Mouse (Mus musculus): ENCODE measurements around the gene Osmr.
"Not testable (repeated sequence)": the region's sequence is repeated elsewhere in the genome, so short reads cannot be mapped to it uniquely, and the experiment has no call there.

Osmr gene

DNA sequence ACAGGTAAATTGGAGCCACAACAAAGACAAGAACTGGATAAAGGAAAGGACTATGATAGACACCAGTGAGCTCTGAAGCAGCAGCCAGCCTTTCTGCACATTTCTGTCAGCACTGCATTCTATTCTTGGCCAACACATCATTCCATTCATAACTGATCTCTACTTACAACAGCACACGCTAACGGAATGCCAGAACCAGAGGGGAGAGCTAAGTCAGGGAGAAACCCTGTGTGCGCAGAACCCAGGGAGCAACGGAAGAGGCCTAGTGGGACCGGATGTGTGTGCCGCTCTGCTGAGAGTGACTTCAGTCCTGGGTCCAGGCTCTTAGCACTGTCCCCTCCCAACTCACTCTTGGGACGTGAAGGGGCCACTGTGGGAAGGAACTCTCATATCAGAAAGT is 13.2 kb downstream of the Osmr start:
- no peak for DNase-seq (ENCODE audit: low spot score in 2 of 2)

DNA sequence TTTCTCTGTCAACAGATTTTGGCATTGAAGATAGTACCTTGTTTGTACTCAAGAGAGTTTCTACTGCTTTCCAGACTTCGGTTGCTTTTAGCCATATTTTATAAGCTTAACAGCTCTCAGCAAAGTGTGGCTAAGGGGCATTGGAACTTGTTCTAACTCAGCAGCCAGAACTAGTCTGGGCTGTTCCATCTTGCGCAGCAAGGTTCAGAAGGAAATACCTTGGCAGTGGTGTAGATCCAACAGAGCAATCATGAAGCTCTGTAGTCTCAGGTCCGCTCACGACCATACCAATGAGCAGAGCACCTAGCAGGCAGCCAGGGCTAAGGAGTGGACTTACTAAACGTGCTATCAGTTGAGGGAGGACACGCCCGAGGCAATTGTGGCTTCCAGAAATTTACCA is 15.0 kb downstream of the Osmr start:
- DNase-seq (ENCODE audit: low spot score in 2 of 2): no peak

DNA sequence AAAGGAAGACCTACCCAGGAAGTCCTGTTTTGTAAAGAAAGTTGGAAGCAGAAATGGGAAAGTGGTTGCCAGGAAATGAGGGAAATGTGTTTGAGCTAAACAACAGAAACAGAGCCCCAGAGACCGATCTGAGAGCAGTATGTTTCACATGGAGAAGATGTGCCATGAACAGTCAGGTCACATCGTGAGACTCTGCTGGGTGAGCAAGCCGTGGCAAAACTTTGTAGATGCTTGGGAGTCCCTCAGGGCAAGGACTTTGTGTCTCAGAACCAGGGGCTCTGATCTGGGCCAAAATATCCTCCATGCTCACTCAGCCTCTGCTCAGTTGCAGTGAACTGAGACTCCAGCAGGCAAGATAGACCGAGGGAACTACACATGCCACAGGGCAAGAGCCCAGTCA is 15.9 kb downstream of the Osmr start:
- DNase-seq (ENCODE audit: low spot score in 2 of 2): no peak

DNA sequence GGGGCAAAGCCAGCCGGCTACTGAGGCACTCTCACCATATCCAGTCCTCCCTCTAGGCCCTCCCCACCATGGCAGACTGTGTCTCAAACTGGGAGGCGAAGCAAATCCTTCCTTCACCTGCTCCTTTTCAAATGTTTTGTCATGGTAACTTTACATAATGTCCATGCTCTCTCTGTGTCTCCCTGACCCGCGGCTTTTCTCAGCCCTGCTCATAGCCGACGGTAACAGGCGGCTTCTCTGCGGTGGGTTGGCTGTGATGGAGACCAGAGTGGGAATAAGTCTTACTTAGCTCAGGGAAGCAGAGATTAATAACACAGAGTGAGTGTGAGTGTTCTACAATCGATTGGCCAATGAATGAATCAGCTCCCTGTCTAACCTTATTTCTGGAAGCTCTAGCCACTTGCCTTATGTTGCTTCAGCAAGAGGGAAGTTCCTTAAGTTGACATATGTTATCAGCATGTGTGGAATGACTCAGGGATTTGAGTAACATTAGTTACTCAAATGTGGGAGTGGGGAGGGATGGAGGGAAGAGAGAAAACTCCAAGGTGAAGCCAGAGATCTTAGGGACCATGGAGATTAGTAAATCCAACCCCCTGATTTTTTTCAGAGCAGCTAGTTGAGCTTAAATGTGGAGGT is 17.4 kb downstream of the Osmr start:
- no peak for DNase-seq (ENCODE audit: low spot score in 2 of 2)

DNA sequence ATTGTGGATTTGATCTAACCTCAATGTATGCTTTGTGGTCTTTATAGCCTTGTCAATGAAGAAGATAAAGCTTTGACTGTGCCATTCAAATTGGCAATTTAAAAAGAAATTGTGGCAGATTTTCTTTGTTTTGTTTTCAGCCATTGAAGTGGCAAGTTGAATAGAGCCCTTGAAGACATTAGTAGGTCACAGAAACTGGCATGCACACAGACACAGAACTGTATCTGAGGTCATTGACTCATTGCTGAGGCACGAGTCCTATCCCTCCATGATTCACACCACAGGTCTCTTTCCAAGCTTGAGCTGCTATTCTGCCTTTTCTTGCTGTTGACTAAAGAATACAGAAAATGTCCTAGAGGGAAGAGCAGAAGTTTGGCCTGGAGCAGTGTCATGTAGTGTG is 24.9 kb downstream of the Osmr start:
- DNase-seq (ENCODE audit: low spot score in 2 of 2): no peak

DNA sequence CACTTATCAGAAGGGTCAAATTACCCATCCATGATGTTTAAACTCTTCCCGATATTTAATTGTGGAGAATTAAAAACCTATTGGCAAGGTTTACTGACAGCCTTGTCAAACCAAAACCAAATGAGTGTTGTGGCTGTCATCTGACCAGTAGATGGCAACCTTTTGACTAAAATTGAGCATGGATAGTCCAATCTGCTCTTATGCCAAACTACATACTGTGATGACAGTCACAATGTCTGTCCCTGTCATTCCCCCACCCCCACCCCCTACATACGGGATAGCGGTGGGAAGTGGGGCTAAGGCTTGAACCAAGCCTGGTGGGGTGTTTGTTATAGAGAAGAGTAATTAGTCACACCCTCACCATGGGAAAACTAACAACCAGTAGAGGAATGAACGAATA is 34.6 kb downstream of the Osmr start:
- peak in 1 of 2 experiments; percentile 3 for DNase-seq (ENCODE audit: low spot score in 2 of 2)

DNA sequence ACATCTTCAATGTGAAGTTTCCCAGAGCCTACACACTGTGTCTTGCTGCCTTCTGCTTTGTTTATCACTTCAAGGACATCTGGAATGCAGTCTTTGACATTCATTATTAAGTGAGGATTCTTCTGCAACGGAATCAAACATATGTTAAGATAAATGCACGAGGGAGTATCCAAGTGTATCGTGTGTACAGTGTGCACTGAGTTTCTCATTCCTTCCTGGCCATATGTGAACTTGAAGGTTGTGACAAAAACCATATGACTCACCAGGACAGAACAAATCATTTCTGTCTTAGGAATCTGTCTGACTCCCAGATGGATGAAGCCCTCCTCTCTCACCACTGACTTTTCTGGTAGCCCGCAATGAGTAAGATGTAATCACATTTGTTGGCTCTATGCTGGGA is 59.0 kb downstream of the Osmr start:
- no peak for DNase-seq (ENCODE audit: low spot score in 2 of 2)

DNA sequence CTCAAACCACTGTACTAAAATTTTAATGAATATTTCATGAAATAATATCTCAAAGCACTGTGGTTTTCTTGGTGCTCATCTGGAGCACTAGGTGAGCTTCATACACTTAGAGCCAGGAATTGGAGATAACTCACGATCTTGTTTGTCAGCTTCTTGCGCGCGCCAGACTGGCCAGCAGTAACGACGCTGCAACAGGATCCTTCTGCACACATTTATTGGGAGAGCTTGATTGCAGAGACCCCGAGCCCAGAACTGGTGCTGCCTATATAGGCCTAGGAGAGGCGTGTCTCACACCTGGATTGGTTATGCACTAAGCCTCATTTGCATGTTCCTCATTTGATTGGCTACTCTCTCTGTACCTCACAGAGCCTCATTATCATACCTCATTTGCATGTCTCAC is 73.6 kb downstream of the Osmr start:
- not testable (repeated sequence) for DNase-seq (ENCODE audit: low spot score in 2 of 2)

DNA sequence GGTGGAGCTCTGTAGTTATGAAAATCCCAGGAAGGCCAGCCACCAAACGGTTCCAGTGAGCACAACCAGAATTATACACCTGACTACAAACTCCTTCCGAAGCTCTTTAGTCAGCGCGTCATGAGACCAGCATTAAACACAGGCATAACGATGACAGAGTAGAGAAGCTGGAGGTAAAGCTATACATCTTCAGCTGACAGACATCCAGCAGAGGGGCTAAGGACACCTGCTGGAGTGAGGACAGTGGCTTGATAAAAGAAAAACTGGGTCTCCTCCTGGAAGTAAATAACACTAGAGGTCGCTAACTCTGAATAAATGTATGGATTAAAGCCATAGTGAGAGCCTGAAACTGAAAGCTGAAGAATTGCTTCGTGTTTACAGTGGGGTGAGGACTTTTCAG is 81.9 kb downstream of the Osmr start:
- no peak for DNase-seq (ENCODE audit: low spot score in 2 of 2)

DNA sequence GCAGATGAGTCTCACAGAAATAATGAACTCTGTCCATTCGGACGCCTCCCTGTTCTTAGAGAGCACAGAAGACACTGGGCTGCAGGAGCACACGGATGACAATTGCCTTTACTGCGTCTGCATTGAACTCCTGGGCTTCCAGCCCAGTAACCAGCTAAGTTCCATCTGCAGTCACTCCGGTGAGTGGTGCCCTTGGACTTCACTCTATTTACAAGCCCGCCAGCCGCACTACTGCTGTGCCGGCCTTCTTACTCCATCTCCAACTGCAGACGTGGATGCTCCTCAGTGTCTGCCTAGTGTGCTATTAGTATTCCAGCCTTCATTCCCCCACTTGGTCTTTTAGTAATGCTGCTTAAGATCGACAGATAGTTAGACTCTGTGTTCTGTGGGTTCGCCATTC is 83.1 kb downstream of the Osmr start:
- no peak for DNase-seq (ENCODE audit: low spot score in 2 of 2)

DNA sequence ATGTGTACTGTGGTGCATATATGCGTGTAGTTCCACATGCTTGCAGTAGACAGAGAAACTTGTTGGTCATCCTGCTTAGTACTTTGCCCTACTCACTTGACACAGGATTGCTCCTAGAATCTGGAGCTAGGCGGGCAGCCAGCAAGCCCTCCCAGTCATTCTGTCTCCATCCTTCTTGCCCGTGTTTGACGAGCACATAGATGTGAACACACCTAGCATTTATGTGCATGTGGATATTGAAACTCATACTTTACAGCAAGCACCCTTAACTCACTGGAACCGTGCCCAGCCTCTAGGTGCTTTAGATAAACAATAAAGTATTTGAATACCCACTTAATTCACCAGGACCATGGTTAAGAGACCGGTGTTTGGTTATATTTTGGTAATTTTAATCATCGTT is 84.8 kb downstream of the Osmr start:
- no peak for DNase-seq (ENCODE audit: low spot score in 2 of 2)

DNA sequence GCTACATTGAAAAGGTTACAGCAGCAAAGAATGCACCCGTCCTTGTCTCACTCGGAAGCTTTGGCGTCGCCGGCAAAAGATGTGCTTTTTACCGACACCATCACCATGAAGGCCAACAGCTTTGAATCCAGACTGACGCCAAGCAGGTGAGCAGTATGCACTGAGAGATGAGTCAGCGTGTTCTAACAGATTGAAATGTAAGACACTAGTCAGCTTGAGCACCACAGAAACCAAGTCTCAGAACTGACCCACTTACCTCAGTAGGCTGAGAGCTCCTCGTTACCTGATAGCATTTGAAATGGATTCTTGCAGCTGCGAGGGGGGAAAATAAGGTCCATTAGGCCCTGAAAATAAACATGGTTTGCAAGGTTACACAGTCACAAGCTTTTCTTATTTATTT is 87.5 kb downstream of the Osmr start:
- no peak for DNase-seq (ENCODE audit: low spot score in 2 of 2)

DNA sequence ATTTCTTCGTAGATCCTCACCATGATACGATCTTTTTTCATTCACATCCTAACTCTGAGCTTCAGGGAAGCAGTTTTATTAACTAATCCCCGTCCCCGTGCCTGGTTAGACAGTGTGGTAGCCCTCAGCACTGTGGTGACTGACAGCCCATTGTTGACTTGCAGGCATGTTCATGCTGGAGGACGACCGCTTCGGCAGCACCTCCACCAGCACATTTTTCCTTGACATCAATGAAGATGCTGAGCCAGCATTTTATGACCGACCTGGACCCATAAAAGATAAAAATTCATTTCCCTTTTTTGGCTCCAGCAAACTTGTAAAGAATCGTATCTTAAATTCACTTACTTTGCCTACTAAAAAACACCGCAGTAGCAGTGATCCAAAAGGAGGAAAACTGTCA is 88.6 kb downstream of the Osmr start:
- no peak for DNase-seq (ENCODE audit: low spot score in 2 of 2)

DNA sequence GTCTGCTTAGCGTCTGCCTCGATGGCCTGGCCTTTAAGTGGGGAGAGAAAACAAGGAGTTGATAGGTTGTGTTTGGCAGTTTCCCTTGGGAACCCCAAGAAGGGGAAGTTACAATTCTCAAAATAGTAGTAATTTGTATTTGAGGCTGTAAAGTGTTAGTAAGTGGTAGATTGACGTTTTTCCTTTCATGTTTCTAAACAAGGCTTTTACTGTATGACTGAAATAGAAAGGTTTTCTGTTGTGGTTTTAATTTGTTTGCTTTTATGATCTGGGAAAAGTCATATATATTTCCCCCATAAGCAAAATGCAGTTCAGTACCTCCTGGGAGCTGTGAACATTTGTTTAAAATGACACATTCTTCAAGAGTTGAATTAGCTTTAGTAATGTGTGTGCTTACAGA is 102.5 kb downstream of the Osmr start:
- DNase-seq (ENCODE audit: low spot score in 2 of 2): no peak
